Mouse (Mus musculus) ES-Bruce4 (cell line): ENCODE data around the gene Itfg1.

Experiments used
- CTCF ChIP-seq: IDR thresholded peaks from one replicate; pipeline ENCODE4 v1.8.1; 2011; ENCODE audit warnings: low read depth, low read length
- EP300 ChIP-seq: IDR thresholded peaks from 2 replicates; pipeline ENCODE4 v1.6.1; 2011; ENCODE audit warnings: low read depth, low read length; ENCODE audit not compliant: insufficient read depth
- POLR2A ChIP-seq: IDR thresholded peaks from one replicate; pipeline ENCODE4 v1.8.1; 2011; ENCODE audit warnings: low read length; ENCODE audit not compliant: insufficient read depth

DNA sequence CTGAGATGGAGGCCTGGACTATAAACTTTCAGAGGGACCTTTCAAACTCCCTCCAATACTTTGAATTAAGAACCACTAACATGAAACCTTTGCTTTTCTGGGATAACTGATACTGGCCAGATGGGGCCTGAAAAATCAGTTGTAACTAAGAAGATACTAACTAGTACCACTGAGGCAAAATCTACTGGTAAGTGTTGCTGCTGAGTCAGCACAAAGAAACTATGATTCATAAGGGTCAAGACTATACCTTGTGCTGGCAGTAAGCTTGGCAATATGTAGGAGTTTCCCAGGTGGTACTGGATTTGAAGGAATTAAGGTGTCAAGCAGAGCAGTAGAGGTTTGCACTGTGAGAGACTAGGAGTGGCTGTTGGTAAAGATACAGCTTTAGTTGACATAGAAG lies 27.1 kb downstream of the Itfg1 start:
- TF ChIP-seq CTCF: no peak
- no peak for TF ChIP-seq EP300
- TF ChIP-seq POLR2A: no peak
